Mouse (Mus musculus) midbrain, embryonic 13.5 days (tissue): ENCODE data around the gene Gba. TPM values are rescaled to one million over a fixed set of nuclear protein-coding genes. Genes with fewer than 3 reads are reported as not detected.

Experiments
- ATAC-seq: fragments of 200-750 bp; cut with Nextera tagmentation; 2 replicates; pipeline ENCODE4 v1.8.0; 2017; ENCODE audit warnings: mild to moderate bottlenecking, moderate TSS enrichment, moderate library complexity
- H3K27ac ChIP-seq: fragments of 300-500 bp; sonication (generic); 2 replicates; pipeline ENCODE4 v1.5.1; 2015; ENCODE audit warnings: inconsistent platforms, mild to moderate bottlenecking, moderate library complexity
- H3K27me3 ChIP-seq: fragments of 300-500 bp; sonication (generic); 2 replicates; pipeline ENCODE4 v1.6.1; 2015; ENCODE audit warnings: mild to moderate bottlenecking, inconsistent platforms
- H3K36me3 ChIP-seq: fragments of 300-500 bp; sonication (generic); 2 replicates; pipeline ENCODE4 v1.6.1; 2015; ENCODE audit warnings: mild to moderate bottlenecking, inconsistent platforms
- H3K4me1 ChIP-seq: fragments of 300-500 bp; sonication (generic); replicated peaks from 2 replicates; pipeline ENCODE4 v1.6.1; 2015; ENCODE audit warnings: inconsistent platforms
- H3K4me2 ChIP-seq: fragments of 300-500 bp; sonication (generic); replicated peaks from 2 replicates; pipeline ENCODE4 v1.6.1; 2015; ENCODE audit warnings: moderate library complexity, mild to moderate bottlenecking, inconsistent platforms
- H3K4me3 ChIP-seq: fragments of 300-500 bp; sonication (generic); replicated peaks from 2 replicates; pipeline ENCODE4 v1.5.1; 2015; ENCODE audit warnings: mild to moderate bottlenecking, inconsistent platforms
- H3K9ac ChIP-seq: fragments of 300-500 bp; sonication (generic); replicated peaks from 2 replicates; pipeline ENCODE4 v1.6.1; 2015; ENCODE audit warnings: mild to moderate bottlenecking, inconsistent platforms
- H3K9me3 ChIP-seq: fragments of 300-500 bp; sonication (generic); 2 replicates; pipeline ENCODE4 v1.6.1; 2016; ENCODE audit warnings: mild to moderate bottlenecking, inconsistent platforms
- WGBS: fragments of 180-500 bp; shearing (Covaris S2); methylation state at CpG from one replicate; pipeline ENCODE4 v1.1.7; 2015; 5-methylcytosine and 5-hydroxymethylcytosine counted together
- polyA plus RNA-seq: library from polyadenylated mRNA; unstranded; fragments of >200 nt; fragmentation: Nextera tagmentation; extraction: Ambion mirVana; gene quantifications from 2 replicates; pipeline ENCODE4 v1.2.1, GENCODE M21; 2015

The Gba gene
- polyA plus RNA-seq, 1 experiment from 2014 or later, result 43.5 TPM

- H3K27me3 ChIP-seq, result no peaks in the 10 kb centered on the region
- H3K4me3 ChIP-seq, result peak overlapping the region; percentile 91
- peak overlapping the region; percentile 94 for H3K9ac ChIP-seq
- H3K9me3 ChIP-seq, result no peaks in the 10 kb centered on the region
- peak overlapping the region; percentile 80 for H3K4me2 ChIP-seq
- H3K27ac ChIP-seq, result peak overlapping the region; percentile 93
- 32% methylated on average over 12 of the region's 12 CpGs for WGBS
- peaks cover 27% of the 10 kb centered on the region for H3K4me1 ChIP-seq
- peaks cover 33% of the 10 kb centered on the region for H3K36me3 ChIP-seq
- ATAC-seq, result no peak
Observed at GRCm38 (mm10) chr3:89165268-89165870, 37.4 kb upstream of the Gba start.

- H3K27me3 ChIP-seq, result no peaks in the 10 kb centered on the region
- H3K36me3 ChIP-seq, result peaks cover 48% of the 10 kb centered on the region
- peaks cover 27% of the 10 kb centered on the region for H3K4me1 ChIP-seq
- no peaks in the 10 kb centered on the region for H3K9me3 ChIP-seq
- ATAC-seq, result no peak
- 95% methylated on average over 19 of the region's 19 CpGs for WGBS
- no peak overlapping the region for H3K4me3 ChIP-seq
- no peak overlapping the region for H3K4me2 ChIP-seq
- no peak overlapping the region for H3K27ac ChIP-seq
- H3K9ac ChIP-seq, result no peak overlapping the region
Observed at GRCm38 (mm10) chr3:89166945-89167344, 35.8 kb upstream of the Gba start.

- H3K9ac ChIP-seq, result no peak overlapping the region
- WGBS, result 94% methylated on average over 11 of the region's 11 CpGs
- peaks cover 16% of the 10 kb centered on the region for H3K4me1 ChIP-seq
- peaks cover 78% of the 10 kb centered on the region for H3K36me3 ChIP-seq
- ATAC-seq, result no peak
- no peak overlapping the region for H3K4me3 ChIP-seq
- no peaks in the 10 kb centered on the region for H3K9me3 ChIP-seq
- H3K4me2 ChIP-seq, result no peak overlapping the region
- no peak overlapping the region for H3K27ac ChIP-seq
- no peaks in the 10 kb centered on the region for H3K27me3 ChIP-seq
Observed at GRCm38 (mm10) chr3:89174844-89175243, 27.9 kb upstream of the Gba start.

GRCm38 (mm10) chr3:89175544-89175943 lies 27.2 kb upstream of the Gba start:
- ATAC-seq, result no peak
- Histone ChIP-seq H3K9ac (no peak overlapping the region), H3K27ac (no peak overlapping the region), H3K36me3 (peaks cover 78% of the 10 kb centered on the region), H3K4me3 (no peak overlapping the region), H3K4me2 (no peak overlapping the region), H3K4me1 (peaks cover 16% of the 10 kb centered on the region), H3K9me3 (no peaks in the 10 kb centered on the region), H3K27me3 (no peaks in the 10 kb centered on the region)
- WGBS, result 94% methylated on average over 10 of the region's 10 CpGs

- H3K4me2 ChIP-seq, result no peak overlapping the region
- H3K4me3 ChIP-seq, result no peak overlapping the region
- H3K9me3 ChIP-seq, result no peaks in the 10 kb centered on the region
- WGBS, result 81% methylated on average over 7 of the region's 7 CpGs
- peaks cover 79% of the 10 kb centered on the region for H3K36me3 ChIP-seq
- H3K9ac ChIP-seq, result no peak overlapping the region
- no peaks in the 10 kb centered on the region for H3K27me3 ChIP-seq
- ATAC-seq, result peak; percentile 15
- no peak overlapping the region for H3K27ac ChIP-seq
- H3K4me1 ChIP-seq, result peaks cover 16% of the 10 kb centered on the region
Observed at GRCm38 (mm10) chr3:89176421-89176820, 26.3 kb upstream of the Gba start.

GRCm38 (mm10) chr3:89177242-89178106 lies 25.3 kb upstream of the Gba start, which contains the start of gene Scamp3:
Gene Scamp3 (plus strand): TSS chr3:89177473.
- Histone ChIP-seq H3K4me3 (peak within 1 kb of the TSS; percentile 74), H3K9me3 (no peaks in the 10 kb centered on the region), H3K9ac (peak within 1 kb of the TSS; percentile 78), H3K27ac (peak within 1 kb of the TSS; percentile 76), H3K36me3 (peaks cover 78% of the 10 kb centered on the region), H3K27me3 (no peaks in the 10 kb centered on the region), H3K4me1 (peaks cover 16% of the 10 kb centered on the region), H3K4me2 (peak within 1 kb of the TSS; percentile 91)
- ATAC-seq, result peak; percentile 97
- WGBS, result under 1% methylated on average over 43 of the region's 43 CpGs

GRCm38 (mm10) chr3:89178107-89178385 lies 24.7 kb upstream of the Gba start:
- Histone ChIP-seq H3K9me3 (no peaks in the 10 kb centered on the region), H3K27ac (peak overlapping the region; percentile 76), H3K36me3 (peaks cover 74% of the 10 kb centered on the region), H3K4me1 (peaks cover 19% of the 10 kb centered on the region), H3K4me2 (peak overlapping the region; percentile 91), H3K27me3 (no peaks in the 10 kb centered on the region), H3K4me3 (peak overlapping the region; percentile 74), H3K9ac (peak overlapping the region; percentile 78)
- 13% methylated on average over 6 of the region's 6 CpGs for WGBS
- ATAC-seq, result no peak

- WGBS, result 93% methylated on average over 11 of the region's 11 CpGs
- ATAC-seq, result no peak
- Histone ChIP-seq H3K4me2 (peak overlapping the region; percentile 91; the same call in 1 of the 2 replicates), H3K36me3 (peaks cover 63% of the 10 kb centered on the region), H3K9ac (0 out of 2 replicates have a peak overlapping the region, but pooled peaks have one; percentile 78), H3K9me3 (no peaks in the 10 kb centered on the region), H3K27me3 (no peaks in the 10 kb centered on the region), H3K4me1 (peaks cover 27% of the 10 kb centered on the region), H3K4me3 (peak overlapping the region; percentile 74), H3K27ac (no peak overlapping the region)
Observed at GRCm38 (mm10) chr3:89179056-89179455, 23.7 kb upstream of the Gba start.

GRCm38 (mm10) chr3:89181749-89182500 lies 20.8 kb upstream of the Gba start:
- WGBS, result 96% methylated on average over 27 of the region's 27 CpGs
- Histone ChIP-seq H3K4me3 (no peak overlapping the region), H3K27ac (no peak overlapping the region), H3K36me3 (peaks cover 42% of the 10 kb centered on the region), H3K9ac (no peak overlapping the region), H3K4me1 (peaks cover 48% of the 10 kb centered on the region), H3K9me3 (no peaks in the 10 kb centered on the region), H3K27me3 (peaks cover 4% of the 10 kb centered on the region; the same call in 1 of the 2 replicates), H3K4me2 (no peak overlapping the region)
- ATAC-seq, result no peak

GRCm38 (mm10) chr3:89182531-89183057 lies 20.1 kb upstream of the Gba start:
- H3K27ac ChIP-seq, result peak overlapping the region; percentile 37
- WGBS, result 56% methylated on average over 7 of the region's 7 CpGs
- peak; percentile 58 for ATAC-seq

GRCm38 (mm10) chr3:89183058-89183958 lies 19.4 kb upstream of the Gba start, which contains the start of gene Fam189b:
Gene Fam189b (plus strand): TSS chr3:89183143.
- WGBS, result 4% methylated on average over 39 of the region's 39 CpGs
- peak within 1 kb of the TSS; percentile 68 for H3K4me3 ChIP-seq
- H3K36me3 ChIP-seq, result peaks cover 56% of the 10 kb centered on the region

More at GRCm38 (mm10) chr3:89182531-89183057, 20.1 kb upstream of the Gba start:
- Histone ChIP-seq H3K4me1 (peaks cover 51% of the 10 kb centered on the region), H3K4me2 (peak overlapping the region; percentile 98), H3K27me3 (peaks cover 5% of the 10 kb centered on the region; the same call in 1 of the 2 replicates), H3K36me3 (peaks cover 49% of the 10 kb centered on the region), H3K9ac (0 out of 2 replicates have a peak overlapping the region, but pooled peaks have one; percentile 92), H3K4me3 (peak overlapping the region; percentile 68), H3K9me3 (no peaks in the 10 kb centered on the region)

More at GRCm38 (mm10) chr3:89183058-89183958, 19.4 kb upstream of the Gba start, which contains the start of gene Fam189b:
- peak; percentile 95 for ATAC-seq
- Histone ChIP-seq H3K27ac (peak within 1 kb of the TSS; percentile 92), H3K4me2 (peak within 1 kb of the TSS; percentile 98), H3K9ac (peak within 1 kb of the TSS; percentile 92), H3K27me3 (peaks cover 5% of the 10 kb centered on the region; the same call in 1 of the 2 replicates), H3K4me1 (peaks cover 45% of the 10 kb centered on the region), H3K9me3 (no peaks in the 10 kb centered on the region)
